Mouse (Mus musculus) limb, embryonic 11.5 days (tissue): Measurements from ENCODE around the gene BC004004. TPM values are rescaled to one million over a fixed set of nuclear protein-coding genes. Genes with fewer than 3 reads are reported as not detected.

Source experiments
- ATAC-seq: fragments of 200-750 bp; cut with Nextera tagmentation; 2 replicates; pipeline ENCODE4 v1.8.0; 2017; ENCODE audit warnings: low read depth; ENCODE audit not compliant: insufficient number of reproducible peaks, low FRiP score, low TSS enrichment
- DNase-seq: peaks from one replicate; pipeline ENCODE4 v3.0.0-alpha.2; 2015; ENCODE audit warnings: low spot score
- H3K27ac ChIP-seq: fragments of 300-500 bp; sonication (generic); replicated peaks from 2 replicates; pipeline ENCODE4 v1.5.1; 2014; ENCODE audit warnings: low read depth, mild to moderate bottlenecking, low read length
- H3K27me3 ChIP-seq: fragments of 300-500 bp; sonication (generic); 2 replicates; pipeline ENCODE4 v1.6.1; 2014; ENCODE audit warnings: mild to moderate bottlenecking, low read length, mixed read lengths; ENCODE audit not compliant: control insufficient read depth, insufficient read depth
- H3K36me3 ChIP-seq: fragments of 300-500 bp; sonication (generic); 2 replicates; pipeline ENCODE4 v1.6.1; 2014; ENCODE audit warnings: mild to moderate bottlenecking, low read length, moderate library complexity, mixed read lengths; ENCODE audit not compliant: control insufficient read depth, insufficient read depth
- H3K4me1 ChIP-seq: fragments of 300-500 bp; sonication (generic); 2 replicates; pipeline ENCODE4 v1.6.1; 2014; ENCODE audit warnings: low read length, mixed read lengths; ENCODE audit not compliant: control insufficient read depth, insufficient read depth
- H3K4me2 ChIP-seq: fragments of 300-500 bp; sonication (generic); 2 replicates; pipeline ENCODE4 v1.6.1; 2014; ENCODE audit warnings: low read depth, mild to moderate bottlenecking, moderate library complexity; ENCODE audit not compliant: severe bottlenecking
- H3K4me3 ChIP-seq: fragments of 300-500 bp; sonication (generic); 2 replicates; pipeline ENCODE4 v1.5.1; 2014; ENCODE audit warnings: low read depth, low read length
- H3K9ac ChIP-seq: fragments of 300-500 bp; sonication (generic); 2 replicates; pipeline ENCODE4 v1.6.1; 2014; ENCODE audit warnings: mild to moderate bottlenecking, low read length
- H3K9me3 ChIP-seq: fragments of 300-500 bp; sonication (generic); 2 replicates; pipeline ENCODE4 v1.6.1; 2016; ENCODE audit warnings: low read length; ENCODE audit not compliant: control insufficient read depth
- WGBS: fragments of 180-500 bp; shearing (Covaris S2); extraction: QIAGEN DNeasy Blood & Tissue Kit; methylation state at CpG from one replicate; pipeline ENCODE4 v1.1.7; 2014; 5-methylcytosine and 5-hydroxymethylcytosine counted together
- polyA plus RNA-seq: library from polyadenylated mRNA; unstranded; fragments of >200 nt; fragmentation: Nextera tagmentation; extraction: Ambion mirVana; gene quantifications from 2 replicates; pipeline ENCODE4 v1.2.1, GENCODE M21; 2014

The BC004004 gene
- polyA plus RNA-seq, 1 experiment from 2014 or later: 50.0 TPM

DNA sequence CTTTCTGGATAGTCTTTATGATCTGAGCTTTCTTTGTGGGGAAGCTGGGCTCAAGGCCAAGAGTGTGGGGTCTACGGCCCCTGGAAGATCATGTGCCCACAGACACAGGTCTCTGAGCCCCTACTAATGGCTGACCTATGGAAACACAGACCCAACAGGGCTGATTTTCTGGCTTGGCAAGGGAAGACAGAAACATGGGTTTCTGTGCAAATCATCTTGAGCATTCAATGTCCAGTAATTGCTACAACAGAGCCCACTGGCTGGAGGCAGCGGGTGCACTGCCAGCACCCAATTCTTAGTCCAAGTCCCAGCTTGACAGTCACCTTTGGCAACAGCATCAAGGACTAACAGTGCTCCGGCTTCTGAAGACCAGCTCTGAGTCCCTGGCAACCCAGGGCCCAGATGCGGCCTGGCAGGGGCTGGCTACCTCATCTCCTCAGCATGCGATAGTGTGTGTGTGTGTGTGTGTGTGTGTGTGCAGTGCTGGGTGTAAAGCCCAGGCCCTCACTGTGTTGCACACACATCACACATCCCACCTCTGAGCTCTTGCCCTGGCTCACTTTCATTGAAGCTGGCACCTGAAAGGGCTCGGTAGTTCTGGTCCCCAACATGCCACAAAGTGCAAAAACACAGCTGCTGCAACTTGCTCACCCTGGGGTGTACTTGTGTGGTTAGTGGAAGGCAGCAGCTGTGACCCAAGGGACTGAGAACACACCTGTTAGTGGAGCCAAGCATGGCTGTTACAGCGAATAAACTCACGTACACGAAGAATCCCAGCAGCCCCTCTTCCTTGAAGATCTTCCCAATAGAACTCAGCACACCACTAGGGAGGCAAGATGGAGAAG is 69.6 kb downstream of the BC004004 start:
- no peak overlapping the region for H3K4me2 ChIP-seq
- no peak overlapping the region for H3K9ac ChIP-seq
- H3K4me1 ChIP-seq: peaks cover 15% of the 10 kb centered on the region
- ATAC-seq (no peak), DNase-seq (no peak)
- WGBS: 92% methylated on average over 9 of the region's 9 CpGs
- no peaks in the 10 kb centered on the region for H3K27me3 ChIP-seq
- no peak overlapping the region for H3K27ac ChIP-seq
- H3K36me3 ChIP-seq: peaks cover 31% of the 10 kb centered on the region
- no peak overlapping the region for H3K4me3 ChIP-seq
- no peaks in the 10 kb centered on the region for H3K9me3 ChIP-seq

DNA sequence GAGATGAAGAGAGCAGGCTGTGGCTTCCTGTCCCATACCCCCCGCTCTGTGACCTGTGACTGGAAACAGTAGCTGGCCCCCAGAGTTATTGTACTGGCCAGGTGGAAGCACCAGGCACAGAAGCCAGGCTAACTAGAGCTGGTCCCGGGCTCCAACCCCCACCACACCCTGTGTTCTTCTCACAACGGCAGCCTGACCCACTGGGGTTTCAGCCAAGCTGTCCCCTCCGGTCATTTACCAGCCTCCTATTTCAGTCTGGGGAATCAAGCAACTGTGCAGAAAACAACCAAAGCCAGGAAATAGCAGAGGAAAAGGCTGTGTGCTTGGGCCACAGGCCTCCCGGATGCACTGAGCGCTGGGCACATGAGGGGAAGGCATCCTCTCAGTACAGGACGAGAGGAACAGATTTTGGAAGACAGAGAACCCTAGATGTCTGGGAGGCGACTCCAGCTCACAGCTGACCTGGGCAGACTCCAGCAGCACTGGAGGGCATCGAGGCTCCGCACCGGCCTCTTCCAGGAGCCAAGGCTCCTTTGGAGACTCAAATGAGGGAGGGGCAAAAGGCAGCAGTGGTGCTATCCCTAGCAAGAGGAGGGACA is 70.7 kb downstream of the BC004004 start:
- WGBS: 89% methylated on average over 11 of the region's 11 CpGs
- Histone ChIP-seq H3K27me3 (no peaks in the 10 kb centered on the region), H3K4me2 (no peak overlapping the region), H3K36me3 (peaks cover 32% of the 10 kb centered on the region), H3K9me3 (no peaks in the 10 kb centered on the region), H3K9ac (no peak overlapping the region; the same call in 1 of the 2 replicates), H3K4me3 (no peak overlapping the region), H3K27ac (0 out of 2 replicates have a peak overlapping the region, but pooled peaks have one; percentile 36), H3K4me1 (peaks cover 15% of the 10 kb centered on the region)
- DNase-seq (no peak), ATAC-seq (no peak)

DNA sequence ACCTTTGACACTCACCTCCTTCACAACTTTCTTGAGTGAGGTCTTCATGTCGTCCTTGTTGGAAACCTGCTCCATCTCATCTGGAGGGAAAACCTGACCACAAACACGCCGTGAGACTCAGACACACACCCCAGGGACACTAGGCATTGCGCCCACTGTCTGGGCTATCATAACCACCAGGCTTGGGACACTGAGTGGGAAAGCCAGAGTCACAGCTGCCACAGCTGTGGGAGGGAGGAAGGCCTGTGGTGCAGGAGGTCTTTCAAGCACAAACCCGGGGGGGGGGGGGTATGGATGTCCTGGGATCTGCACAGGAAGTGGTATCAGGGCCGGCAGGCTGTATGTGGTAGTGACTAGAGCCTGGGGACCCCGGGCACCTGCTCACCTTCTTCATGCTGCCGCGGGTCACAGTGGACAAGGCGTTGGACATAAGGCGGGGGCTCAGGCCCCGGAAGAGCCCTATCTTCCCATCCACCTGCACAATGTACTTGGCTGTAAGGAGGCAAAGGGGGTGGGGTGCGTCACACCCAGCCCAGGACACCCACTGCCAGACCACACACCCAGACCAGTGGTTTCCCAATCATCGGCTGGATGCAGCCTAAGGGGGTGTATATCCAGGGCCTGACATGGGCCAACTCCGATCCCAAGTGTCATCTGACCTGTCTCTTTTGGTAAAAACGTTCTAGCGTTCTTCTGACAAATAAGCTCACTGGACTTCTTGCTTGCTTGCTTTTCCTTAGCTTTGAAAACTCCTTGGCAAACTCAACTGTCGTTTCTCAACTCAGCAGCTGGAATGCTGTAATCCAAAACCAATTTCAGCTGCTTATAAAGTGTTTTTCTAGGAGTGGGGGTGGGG is 72.0 kb downstream of the BC004004 start:
- Histone ChIP-seq H3K9ac (no peak overlapping the region), H3K4me2 (no peak overlapping the region), H3K4me3 (no peak overlapping the region), H3K27ac (no peak overlapping the region), H3K27me3 (no peaks in the 10 kb centered on the region), H3K36me3 (peaks cover 25% of the 10 kb centered on the region), H3K4me1 (peaks cover 15% of the 10 kb centered on the region), H3K9me3 (no peaks in the 10 kb centered on the region)
- ATAC-seq (peak; percentile 44; the same call in 1 of the 2 replicates), DNase-seq (no peak)
- 80% methylated on average over 17 of the region's 18 CpGs for WGBS

DNA sequence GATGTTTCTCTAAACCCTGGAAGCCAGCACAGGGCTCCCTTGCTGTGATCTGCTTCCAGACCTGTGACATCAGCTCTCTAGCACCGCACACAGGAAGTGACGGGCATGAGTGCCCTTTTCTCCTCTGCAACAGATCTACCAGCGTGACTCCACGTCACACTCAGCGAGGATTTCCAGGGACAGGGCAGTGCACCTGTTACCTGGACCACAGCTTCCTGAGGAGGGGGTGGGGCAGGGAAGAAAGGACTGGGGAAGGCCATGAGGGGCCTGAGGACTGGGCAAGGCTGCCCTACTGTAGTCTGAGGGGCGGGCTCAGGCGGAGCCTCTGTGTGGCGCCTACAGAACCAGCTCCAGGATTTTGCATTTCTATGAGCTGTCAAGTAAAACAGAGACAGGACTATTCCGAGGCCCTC is 73.0 kb downstream of the BC004004 start:
- peak; percentile 45 for ATAC-seq
- Histone ChIP-seq H3K27ac (peak overlapping the region; percentile 33; the same call in 1 of the 2 replicates), H3K27me3 (no peaks in the 10 kb centered on the region), H3K36me3 (peaks cover 21% of the 10 kb centered on the region), H3K9me3 (no peaks in the 10 kb centered on the region), H3K4me3 (no peak overlapping the region), H3K4me2 (no peak overlapping the region), H3K9ac (0 out of 2 replicates have a peak overlapping the region, but pooled peaks have one; percentile 23), H3K4me1 (peaks cover 22% of the 10 kb centered on the region)
- 25% methylated on average over 9 of the region's 9 CpGs for WGBS
- DNase-seq: peak; percentile 40

DNA sequence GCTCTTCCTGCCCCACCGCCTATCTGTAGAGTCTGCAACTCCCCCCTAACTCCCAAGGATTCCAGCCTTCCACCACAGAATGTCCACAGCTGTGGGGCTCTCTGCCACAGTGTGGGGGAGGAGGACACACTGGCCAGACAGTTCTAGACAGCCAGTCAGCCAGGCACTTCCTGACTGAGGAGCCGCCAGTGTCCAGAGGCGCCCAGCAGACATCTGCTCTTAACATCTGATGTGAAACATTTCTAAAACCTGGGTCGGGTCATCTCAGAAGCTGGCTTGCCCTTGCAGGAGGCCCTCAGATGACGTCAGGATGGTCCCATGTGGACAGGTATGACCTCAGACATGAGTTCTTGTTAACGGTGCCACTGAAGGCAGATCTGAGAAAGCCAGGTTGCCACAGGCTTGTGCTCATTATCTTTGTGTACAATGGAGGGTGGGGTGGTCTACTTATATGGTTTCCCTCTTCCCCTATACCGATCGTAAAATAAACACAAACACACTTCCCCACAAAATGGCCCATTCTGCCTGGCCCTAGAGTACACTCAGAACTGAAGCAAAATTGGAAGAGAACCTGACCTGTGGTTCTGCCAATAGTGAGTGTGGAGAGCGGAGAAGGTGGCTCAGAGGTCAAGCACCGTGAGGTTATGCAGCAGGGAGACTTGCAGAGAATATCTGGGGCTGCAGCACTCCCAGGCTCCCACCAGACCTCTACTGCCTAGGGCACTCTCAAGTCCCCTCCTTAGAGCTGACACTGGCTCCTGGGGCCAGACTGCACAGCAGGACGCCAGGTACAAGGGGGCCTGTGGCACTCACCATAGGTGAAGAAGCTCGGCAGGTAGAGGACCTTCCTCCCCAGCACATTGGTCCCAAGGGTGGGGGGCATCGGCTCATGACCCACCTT is 73.7 kb downstream of the BC004004 start:
- H3K27ac ChIP-seq: peak overlapping the region; percentile 33; the same call in 1 of the 2 replicates
- WGBS: 57% methylated on average over 13 of the region's 13 CpGs
- no peaks in the 10 kb centered on the region for H3K9me3 ChIP-seq
- 0 out of 2 replicates have a peak overlapping the region, but pooled peaks have one; percentile 23 for H3K9ac ChIP-seq
- H3K27me3 ChIP-seq: no peaks in the 10 kb centered on the region
- no peak overlapping the region for H3K4me2 ChIP-seq
- H3K4me3 ChIP-seq: no peak overlapping the region
- DNase-seq (peak; percentile 27), ATAC-seq (peak; percentile 52)
- peaks cover 21% of the 10 kb centered on the region for H3K36me3 ChIP-seq
- peaks cover 23% of the 10 kb centered on the region for H3K4me1 ChIP-seq

DNA sequence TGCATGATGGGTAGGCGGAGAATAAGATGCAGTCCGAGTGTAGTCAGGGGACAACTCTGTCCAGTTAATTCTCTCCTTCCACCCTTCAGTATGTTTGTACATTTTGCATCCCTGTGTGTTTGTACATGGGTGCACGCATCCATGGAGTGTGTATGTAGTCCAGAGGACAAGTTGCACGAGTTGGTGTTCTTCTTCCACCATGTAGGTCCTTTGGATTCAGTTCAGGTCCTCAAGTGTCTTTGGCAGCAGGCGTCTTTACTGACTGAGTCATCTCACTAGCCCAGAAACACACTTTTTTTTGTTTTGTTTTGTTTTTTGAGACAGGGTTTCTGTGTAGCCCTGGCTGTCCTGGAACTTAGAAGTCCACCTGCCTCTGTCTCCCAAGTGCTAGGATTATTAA is 74.7 kb downstream of the BC004004 start:
- Histone ChIP-seq H3K4me2 (no peak overlapping the region), H3K27me3 (no peaks in the 10 kb centered on the region), H3K9ac (no peak overlapping the region), H3K27ac (no peak overlapping the region), H3K9me3 (no peaks in the 10 kb centered on the region), H3K36me3 (peaks cover 17% of the 10 kb centered on the region), H3K4me3 (no peak overlapping the region), H3K4me1 (peaks cover 25% of the 10 kb centered on the region)
- no peak for DNase-seq
- 93% methylated on average over 5 of the region's 5 CpGs for WGBS
- no peak for ATAC-seq

DNA sequence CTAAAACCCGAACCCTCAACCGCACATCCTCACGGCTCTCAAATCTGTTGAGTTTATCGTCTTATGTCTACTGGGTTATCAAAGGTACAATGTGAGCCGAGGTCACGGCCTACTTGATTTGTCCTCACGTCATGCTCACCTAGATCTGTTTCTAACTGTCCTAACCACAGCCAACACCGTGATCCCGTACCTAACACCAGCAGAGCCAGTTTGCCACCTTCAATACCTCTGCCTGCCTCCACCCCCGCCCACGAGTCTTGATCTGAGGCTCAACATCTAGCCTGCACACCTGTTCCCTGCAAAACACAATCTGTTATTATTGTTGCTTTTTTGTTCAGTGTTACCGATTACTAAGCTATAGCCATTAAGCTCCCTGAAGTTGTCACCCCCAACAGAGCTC is 76.7 kb downstream of the BC004004 start:
- 90% methylated on average over 12 of the region's 12 CpGs for WGBS
- DNase-seq (no peak), ATAC-seq (no peak)
- Histone ChIP-seq H3K27me3 (no peaks in the 10 kb centered on the region), H3K4me3 (no peak overlapping the region), H3K27ac (no peak overlapping the region), H3K4me1 (peaks cover 26% of the 10 kb centered on the region), H3K9me3 (no peaks in the 10 kb centered on the region), H3K36me3 (peaks cover 3% of the 10 kb centered on the region; the same call in 1 of the 2 replicates), H3K9ac (no peak overlapping the region), H3K4me2 (no peak overlapping the region)
